Mouse (Mus musculus) heart, postnatal 10 days (tissue): ENCODE measurements around the gene Hpn. TPM values are rescaled to one million over a fixed set of nuclear protein-coding genes. Genes with fewer than 3 reads are reported as not detected.

Experiments
- DNase-seq, 2 experiments: peaks; one replicate each; pipeline ENCODE4 v3.0.0; 2021
- intact Hi-C: fragments of 180-260 bp; cut with DNase I; formaldehyde crosslinking; loops from one replicate; pipeline ENCODE4 v1.15.1; 2025
- total RNA-seq, 2 experiments: library from RNA; stranded (reverse); gene quantifications; 2 replicates each; pipeline ENCODE4 v1.2.3; 2021

Hpn gene
- 1 to 10 TPM; 2.5 to 3.0 TPM for total RNA-seq

- intact Hi-C loops: no loop called here
Observed at GRCm38 (mm10) chr7:31115182-31115581, at the start of gene Hpn. Gene Hpn, minus strand, starts transcription at chr7:31115290.

GRCm38 (mm10) chr7:31164748-31165147 lies 49.7 kb upstream of the Hpn start:
- no peak for DNase-seq
- intact Hi-C loops: no loop called here

More at GRCm38 (mm10) chr7:31115182-31115581, at the start of gene Hpn:
- no peak for DNase-seq

- intact Hi-C loops: no loop called here
- DNase-seq: no peak
Observed at GRCm38 (mm10) chr7:31163666-31164577, 48.8 kb upstream of the Hpn start.

GRCm38 (mm10) chr7:31162324-31162723 lies 47.2 kb upstream of the Hpn start:
- no peak for DNase-seq
- intact Hi-C loops: no loop called here

GRCm38 (mm10) chr7:31161831-31162230 lies 46.7 kb upstream of the Hpn start:
- no peak for DNase-seq
- intact Hi-C loops: no loop called here

- no peak for DNase-seq
- intact Hi-C loops: no loop called here
Observed at GRCm38 (mm10) chr7:31161246-31161645, 46.2 kb upstream of the Hpn start.

- DNase-seq: no peak
- intact Hi-C loops: no loop called here
Observed at GRCm38 (mm10) chr7:31160763-31161162, 45.7 kb upstream of the Hpn start.

- intact Hi-C loops: loop anchor here (2.0 kb wide), 1 partner anchor 17 kb away; no protein-coding TSS in a partner anchor
- DNase-seq: peak in 1 of 2 experiments; percentile 46
Observed at GRCm38 (mm10) chr7:31156034-31156928, 41.2 kb upstream of the Hpn start.

- DNase-seq: peak; percentile 53 to 57
- intact Hi-C loops: loop anchor here (2.0 kb wide), 1 partner anchor 17 kb away; no protein-coding TSS in a partner anchor
Observed at GRCm38 (mm10) chr7:31155296-31156033, 40.4 kb upstream of the Hpn start, which contains the start of gene Gramd1a. Gene Gramd1a, minus strand, starts transcription at chr7:31155896.

- no peak for DNase-seq
- intact Hi-C loops: no loop called here
Observed at GRCm38 (mm10) chr7:31153536-31154320, 38.6 kb upstream of the Hpn start.

GRCm38 (mm10) chr7:31151301-31152241 lies 36.5 kb upstream of the Hpn start:
- intact Hi-C loops: no loop called here
- peak; percentile 82 to 83 for DNase-seq

GRCm38 (mm10) chr7:31150566-31151300 lies 35.6 kb upstream of the Hpn start:
- DNase-seq: peak; percentile 92 to 94
- intact Hi-C loops: no loop called here

- DNase-seq: peak in 1 of 2 experiments; percentile 30
- intact Hi-C loops: no loop called here
Observed at GRCm38 (mm10) chr7:31149751-31150565, 34.9 kb upstream of the Hpn start.

- no peak for DNase-seq
- intact Hi-C loops: no loop called here
Observed at GRCm38 (mm10) chr7:31149271-31149670, 34.2 kb upstream of the Hpn start.

- intact Hi-C loops: no loop called here
- DNase-seq: peak; percentile 68 to 71
Observed at GRCm38 (mm10) chr7:31148756-31149155, 33.7 kb upstream of the Hpn start.

- intact Hi-C loops: no loop called here
Observed at GRCm38 (mm10) chr7:31148086-31148485, 33.0 kb upstream of the Hpn start.

GRCm38 (mm10) chr7:31145596-31146160 lies 30.6 kb upstream of the Hpn start:
- no peak for DNase-seq
- intact Hi-C loops: no loop called here

More at GRCm38 (mm10) chr7:31148086-31148485, 33.0 kb upstream of the Hpn start:
- DNase-seq: no peak
